Mouse (Mus musculus) lung, adult 2 months (tissue): ENCODE results near the gene Metrnl.

Source experiments
- CTCF ChIP-seq: fragments of 200-500 bp; IDR thresholded peaks from 2 replicates; pipeline ENCODE4 v1.5.1; 2011; ENCODE audit warnings: mild to moderate bottlenecking, low read length, control low read depth; ENCODE audit not compliant: insufficient read depth
- POLR2A ChIP-seq: fragments of 200-500 bp; IDR thresholded peaks from 2 replicates; pipeline ENCODE4 v1.6.1; 2011; ENCODE audit warnings: low read depth, mild to moderate bottlenecking, control low read depth, low read length, borderline replicate concordance; ENCODE audit errors: extremely low read depth

DNA sequence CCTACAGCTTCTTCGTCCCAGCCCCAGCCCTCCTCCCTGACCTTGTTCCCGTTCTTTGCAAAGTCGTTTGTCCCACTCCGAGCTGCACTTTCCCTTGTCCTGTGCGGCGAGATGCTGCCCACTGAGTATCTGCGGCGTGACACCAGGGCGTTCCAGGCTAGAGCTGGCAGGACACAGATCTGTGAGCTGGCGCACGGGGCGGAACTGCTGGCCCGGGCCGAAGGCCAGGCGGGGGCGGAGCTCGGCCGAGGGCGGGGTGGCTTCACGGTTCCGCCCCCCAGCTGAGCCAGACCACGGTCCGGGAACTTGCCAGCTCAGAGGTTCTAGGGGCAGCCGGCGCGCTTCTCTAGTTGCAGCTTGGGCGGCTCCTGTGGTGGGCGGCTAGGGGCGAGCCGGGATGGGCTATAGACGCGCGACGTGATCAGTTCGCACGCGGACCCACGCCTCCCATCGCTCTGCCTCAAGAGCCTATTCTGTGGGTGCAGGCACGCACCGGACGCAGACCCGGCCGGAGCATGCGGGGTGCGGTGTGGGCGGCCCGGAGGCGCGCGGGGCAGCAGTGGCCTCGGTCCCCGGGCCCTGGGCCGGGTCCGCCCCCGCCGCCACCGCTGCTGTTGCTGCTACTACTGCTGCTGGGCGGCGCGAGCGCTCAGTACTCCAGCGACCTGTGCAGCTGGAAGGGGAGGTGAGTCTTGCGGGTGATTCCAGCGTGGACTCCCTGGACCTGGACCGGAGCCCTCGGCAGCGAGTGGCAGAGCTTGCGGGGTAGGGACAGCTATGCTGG is 959 bp downstream of the Metrnl start:
- TF ChIP-seq CTCF (no peak), POLR2A (peak; percentile 42; the same call in 1 of the 2 replicates)
